Mouse (Mus musculus): ENCODE data around the gene Fgfr2.

GRCm38 (mm10) chr7:132793467-132793866, 329.7 kb downstream of the Fgfr2 start:
- TF ChIP-seq EP300 (IDR thresholded peaks at IDR 0.05) (no peak), CTCF (IDR thresholded peaks at IDR 0.05) (no peak)
